Mouse (Mus musculus): ENCODE data around the gene Syngap1. TPM values are rescaled to one million over a fixed set of nuclear protein-coding genes. Genes with fewer than 3 reads are reported as not detected.

Gene Syngap1
- polyA plus RNA-seq, 1 experiment from 2014 or later, result 3.7 TPM

GRCm38 (mm10) chr17:26938731-26939130, 2.3 kb upstream of the Syngap1 start:
- WGBS (ENCODE audit: insufficient replicate concordance), result 0% methylated on average over 22 of the region's 22 CpGs
- H3K27me3 ChIP-seq (ENCODE audit: control insufficient read depth, insufficient read depth, low read length), result no peaks in the 10 kb centered on the region
- H3K36me3 ChIP-seq (ENCODE audit: control insufficient read depth, insufficient read depth, low read length), result peaks cover 9% of the 10 kb centered on the region
- H3K4me3 ChIP-seq (ENCODE audit: low read depth, low read length), result peak overlapping the region; percentile 67
- H3K4me2 ChIP-seq, result peak overlapping the region; percentile 99
- H3K9ac ChIP-seq (ENCODE audit: low read depth, low read length), result peak overlapping the region; percentile 85
- H3K4me1 ChIP-seq (ENCODE audit: control insufficient read depth, insufficient read depth, low read length), result peaks cover 30% of the 10 kb centered on the region
- ATAC-seq (replicated peaks; ENCODE audit: insufficient number of reproducible peaks, low FRiP score, low TSS enrichment), result no peak
- no peaks in the 10 kb centered on the region for H3K9me3 ChIP-seq (replicated peaks; ENCODE audit: control insufficient read depth, low read length)
- H3K27ac ChIP-seq (ENCODE audit: low read depth, low read length), result peak overlapping the region; percentile 96

- H3K9ac ChIP-seq (ENCODE audit: low read depth, low read length), result peak within 1 kb of the TSS; percentile 85
- peak; percentile 91 for ATAC-seq (replicated peaks; ENCODE audit: insufficient number of reproducible peaks, low FRiP score, low TSS enrichment)
- peak within 1 kb of the TSS; percentile 67 for H3K4me3 ChIP-seq (ENCODE audit: low read depth, low read length)
- no peaks in the 10 kb centered on the region for H3K27me3 ChIP-seq (ENCODE audit: control insufficient read depth, insufficient read depth, low read length)
- H3K4me1 ChIP-seq (ENCODE audit: control insufficient read depth, insufficient read depth, low read length), result peaks cover 24% of the 10 kb centered on the region
- no peaks in the 10 kb centered on the region for H3K9me3 ChIP-seq (replicated peaks; ENCODE audit: control insufficient read depth, low read length)
- H3K36me3 ChIP-seq (ENCODE audit: control insufficient read depth, insufficient read depth, low read length), result peaks cover 9% of the 10 kb centered on the region
- under 1% methylated on average over 68 of the region's 70 CpGs for WGBS (ENCODE audit: insufficient replicate concordance)
- peak within 1 kb of the TSS; percentile 99 for H3K4me2 ChIP-seq
- H3K27ac ChIP-seq (ENCODE audit: low read depth, low read length), result peak within 1 kb of the TSS; percentile 96
These were observed 1.7 kb upstream of the Syngap1 start, which contains the start of gene Cuta for GRCm38 (mm10) chr17:26939178-26939972. TSS of gene Cuta (minus strand) at chr17:26939569.

GRCm38 (mm10) chr17:26939973-26940300, 1.1 kb upstream of the Syngap1 start:
- Histone ChIP-seq H3K4me1 (ENCODE audit: control insufficient read depth, insufficient read depth, low read length) (peaks cover 24% of the 10 kb centered on the region), H3K4me2 (peak overlapping the region; percentile 99), H3K9me3 (replicated peaks; ENCODE audit: control insufficient read depth, low read length) (no peaks in the 10 kb centered on the region), H3K4me3 (ENCODE audit: low read depth, low read length) (peak overlapping the region; percentile 67), H3K27me3 (ENCODE audit: control insufficient read depth, insufficient read depth, low read length) (no peaks in the 10 kb centered on the region), H3K27ac (ENCODE audit: low read depth, low read length) (peak overlapping the region; percentile 96), H3K9ac (ENCODE audit: low read depth, low read length) (peak overlapping the region; percentile 84), H3K36me3 (ENCODE audit: control insufficient read depth, insufficient read depth, low read length) (peaks cover 5% of the 10 kb centered on the region)
- 7% methylated on average over 3 of the region's 3 CpGs for WGBS (ENCODE audit: insufficient replicate concordance)
- ATAC-seq (replicated peaks; ENCODE audit: insufficient number of reproducible peaks, low FRiP score, low TSS enrichment), result no peak

GRCm38 (mm10) chr17:26941841-26942570, 953 bp downstream of the Syngap1 start:
- Histone ChIP-seq H3K9me3 (replicated peaks; ENCODE audit: control insufficient read depth, low read length) (no peaks in the 10 kb centered on the region), H3K4me2 (peak overlapping the region; percentile 99), H3K27ac (ENCODE audit: low read depth, low read length) (no peak overlapping the region), H3K4me3 (ENCODE audit: low read depth, low read length) (peak overlapping the region; percentile 59), H3K4me1 (ENCODE audit: control insufficient read depth, insufficient read depth, low read length) (peaks cover 37% of the 10 kb centered on the region), H3K36me3 (ENCODE audit: control insufficient read depth, insufficient read depth, low read length) (no peaks in the 10 kb centered on the region; the same call in none of the 2 replicates), H3K9ac (ENCODE audit: low read depth, low read length) (peak overlapping the region; percentile 71), H3K27me3 (ENCODE audit: control insufficient read depth, insufficient read depth, low read length) (no peaks in the 10 kb centered on the region)
- WGBS (ENCODE audit: insufficient replicate concordance), result 9% methylated on average over 4 of the region's 4 CpGs
- no peak for ATAC-seq (replicated peaks; ENCODE audit: insufficient number of reproducible peaks, low FRiP score, low TSS enrichment)

GRCm38 (mm10) chr17:26945824-26946495, 4.9 kb downstream of the Syngap1 start:
- H3K4me3 ChIP-seq (ENCODE audit: low read depth, low read length), result peak overlapping the region; percentile 51
- peak overlapping the region; percentile 88 for H3K4me2 ChIP-seq
- H3K36me3 ChIP-seq (ENCODE audit: control insufficient read depth, insufficient read depth, low read length), result no peaks in the 10 kb centered on the region
- H3K9ac ChIP-seq (ENCODE audit: low read depth, low read length), result peak overlapping the region; percentile 81
- 29% methylated on average over 13 of the region's 13 CpGs for WGBS (ENCODE audit: insufficient replicate concordance)
- peaks cover 3% of the 10 kb centered on the region; the same call in 1 of the 2 replicates for H3K27me3 ChIP-seq (ENCODE audit: control insufficient read depth, insufficient read depth, low read length)
- no peaks in the 10 kb centered on the region for H3K9me3 ChIP-seq (replicated peaks; ENCODE audit: control insufficient read depth, low read length)
- peak overlapping the region; percentile 71 for H3K27ac ChIP-seq (ENCODE audit: low read depth, low read length)
- H3K4me1 ChIP-seq (ENCODE audit: control insufficient read depth, insufficient read depth, low read length), result peaks cover 33% of the 10 kb centered on the region
- no peak for ATAC-seq (replicated peaks; ENCODE audit: insufficient number of reproducible peaks, low FRiP score, low TSS enrichment)

- no peaks in the 10 kb centered on the region for H3K9me3 ChIP-seq (replicated peaks; ENCODE audit: control insufficient read depth, low read length)
- H3K27ac ChIP-seq (ENCODE audit: low read depth, low read length), result peak overlapping the region; percentile 71
- peaks cover 3% of the 10 kb centered on the region; the same call in 1 of the 2 replicates for H3K27me3 ChIP-seq (ENCODE audit: control insufficient read depth, insufficient read depth, low read length)
- H3K36me3 ChIP-seq (ENCODE audit: control insufficient read depth, insufficient read depth, low read length), result no peaks in the 10 kb centered on the region
- peaks cover 38% of the 10 kb centered on the region for H3K4me1 ChIP-seq (ENCODE audit: control insufficient read depth, insufficient read depth, low read length)
- H3K9ac ChIP-seq (ENCODE audit: low read depth, low read length), result peak overlapping the region; percentile 81
- H3K4me3 ChIP-seq (ENCODE audit: low read depth, low read length), result peak overlapping the region; percentile 51
- 1% methylated on average over 33 of the region's 37 CpGs for whole genome bisulfite sequencing (ENCODE audit: insufficient replicate concordance)
- peak; percentile 41; the same call in 1 of the 2 replicates for ATAC-seq (replicated peaks; ENCODE audit: insufficient number of reproducible peaks, low FRiP score, low TSS enrichment)
- H3K4me2 ChIP-seq, result peak overlapping the region; percentile 88
These were observed 5.5 kb downstream of the Syngap1 start for GRCm38 (mm10) chr17:26946567-26946966.

GRCm38 (mm10) chr17:26947231-26948100, 6.4 kb downstream of the Syngap1 start:
- peak overlapping the region; percentile 16; the same call in 1 of the 2 replicates for H3K9ac ChIP-seq (ENCODE audit: low read depth, low read length)
- WGBS (ENCODE audit: insufficient replicate concordance), result 50% methylated on average over 12 of the region's 12 CpGs
- no peaks in the 10 kb centered on the region for H3K36me3 ChIP-seq (ENCODE audit: control insufficient read depth, insufficient read depth, low read length)
- H3K27ac ChIP-seq (ENCODE audit: low read depth, low read length), result no peak overlapping the region
- peaks cover 47% of the 10 kb centered on the region for H3K4me1 ChIP-seq (ENCODE audit: control insufficient read depth, insufficient read depth, low read length)
- no peak overlapping the region for H3K4me3 ChIP-seq (ENCODE audit: low read depth, low read length)
- peaks cover 6% of the 10 kb centered on the region; the same call in 1 of the 2 replicates for H3K27me3 ChIP-seq (ENCODE audit: control insufficient read depth, insufficient read depth, low read length)
- no peaks in the 10 kb centered on the region for H3K9me3 ChIP-seq (replicated peaks; ENCODE audit: control insufficient read depth, low read length)
- ATAC-seq (replicated peaks; ENCODE audit: insufficient number of reproducible peaks, low FRiP score, low TSS enrichment), result no peak
- peak overlapping the region; percentile 88 for H3K4me2 ChIP-seq

Data from heart, embryonic 11.5 days (tissue).